Mouse (Mus musculus): ENCODE data around the gene Utp15.

Utp15 gene

GRCm38 (mm10) chr13:98262636-98263457 is at the start of gene Utp15, which contains the start of gene Ankra2:
TSS of gene Utp15 (minus strand) at chr13:98263041.
TSS of gene Ankra2 (plus strand) at chr13:98263074.
- peak; percentile 95 to 99 for DNase-seq (ENCODE audit: low spot score in 2 of 2)

GRCm38 (mm10) chr13:98311597-98311996 is 48.8 kb upstream of the Utp15 start:
- no peak for DNase-seq (ENCODE audit: low spot score in 2 of 2)

GRCm38 (mm10) chr13:98308724-98309123 is 45.9 kb upstream of the Utp15 start:
- no peak for DNase-seq (ENCODE audit: low spot score in 2 of 2)

GRCm38 (mm10) chr13:98308004-98308403 is 45.2 kb upstream of the Utp15 start:
- no peak for DNase-seq (ENCODE audit: low spot score in 2 of 2)

- no peak for DNase-seq (ENCODE audit: low spot score in 2 of 2)
Measured at GRCm38 (mm10) chr13:98306852-98307475, 44.1 kb upstream of the Utp15 start.

GRCm38 (mm10) chr13:98306393-98306792 is 43.6 kb upstream of the Utp15 start:
- no peak for DNase-seq (ENCODE audit: low spot score in 2 of 2)

GRCm38 (mm10) chr13:98305257-98305656 is 42.4 kb upstream of the Utp15 start:
- DNase-seq (ENCODE audit: low spot score in 2 of 2): no peak

- peak; percentile 47 to 79 for DNase-seq (ENCODE audit: low spot score in 2 of 2)
Measured at GRCm38 (mm10) chr13:98298833-98299758, 36.3 kb upstream of the Utp15 start.

- no peak for DNase-seq (ENCODE audit: low spot score in 2 of 2)
Measured at GRCm38 (mm10) chr13:98297883-98298482, 35.1 kb upstream of the Utp15 start.

- DNase-seq (ENCODE audit: low spot score in 2 of 2): no peak
Measured at GRCm38 (mm10) chr13:98296072-98296471, 33.2 kb upstream of the Utp15 start.

- no peak for DNase-seq (ENCODE audit: low spot score in 2 of 2)
Measured at GRCm38 (mm10) chr13:98291712-98292111, 28.9 kb upstream of the Utp15 start.

- DNase-seq (ENCODE audit: low spot score in 2 of 2): no peak
Measured at GRCm38 (mm10) chr13:98290719-98291118, 27.9 kb upstream of the Utp15 start.

GRCm38 (mm10) chr13:98280990-98281650 is 18.3 kb upstream of the Utp15 start:
- DNase-seq (ENCODE audit: low spot score in 2 of 2): no peak

- no peak for DNase-seq (ENCODE audit: low spot score in 2 of 2)
Measured at GRCm38 (mm10) chr13:98279686-98280085, 16.8 kb upstream of the Utp15 start, which contains the start of gene Gm21976. TSS of gene Gm21976 (plus strand) at chr13:98279887.

GRCm38 (mm10) chr13:98277501-98277900 is 14.7 kb upstream of the Utp15 start:
- no peak for DNase-seq (ENCODE audit: low spot score in 2 of 2)

- no peak for DNase-seq (ENCODE audit: low spot score in 2 of 2)
Measured at GRCm38 (mm10) chr13:98276253-98276652, 13.4 kb upstream of the Utp15 start.

- no peak for DNase-seq (ENCODE audit: low spot score in 2 of 2)
Measured at GRCm38 (mm10) chr13:98275646-98276045, 12.8 kb upstream of the Utp15 start.

GRCm38 (mm10) chr13:98274023-98274422 is 11.2 kb upstream of the Utp15 start:
- DNase-seq (ENCODE audit: low spot score in 2 of 2): no peak

- DNase-seq (ENCODE audit: low spot score in 2 of 2): no peak
Measured at GRCm38 (mm10) chr13:98264111-98264510, 1.3 kb upstream of the Utp15 start.

GRCm38 (mm10) chr13:98263458-98263987 is 682 bp upstream of the Utp15 start:
- DNase-seq (ENCODE audit: low spot score in 2 of 2): no peak

- no peak for DNase-seq (ENCODE audit: low spot score in 2 of 2)
Measured at GRCm38 (mm10) chr13:98254921-98255320, 7.9 kb downstream of the Utp15 start.

All from spleen, postnatal 10 days (tissue).